Mouse (Mus musculus) liver, embryonic 11.5 days (tissue): ENCODE results near the gene Olfr1440. TPM values are rescaled to one million over a fixed set of nuclear protein-coding genes. Genes with fewer than 3 reads are reported as not detected.

Experiments used
- polyA plus RNA-seq: library from polyadenylated mRNA; unstranded; fragments of >200 nt; fragmentation: Nextera tagmentation; extraction: Ambion mirVana; gene quantifications from 2 replicates; pipeline ENCODE4 v1.2.1, GENCODE M21; 2014

Gene Olfr1440
- polyA plus RNA-seq, 1 experiment from 2014 or later, result not detected

Other genes with a start within 250 kb of the Olfr1440 start
- gene Olfr1555-ps1, start 217.2 kb upstream of the Olfr1440 start, polyA plus RNA-seq, result not detected in 2 replicates
- gene Olfr1431, start 186.6 kb upstream of the Olfr1440 start, polyA plus RNA-seq, result not detected in 2 replicates
- gene Olfr1432, start 154.7 kb upstream of the Olfr1440 start, polyA plus RNA-seq, result not detected in 2 replicates
- gene Olfr262, start 145.6 kb upstream of the Olfr1440 start, polyA plus RNA-seq, result not detected in 2 replicates
- gene Olfr235, start 126.2 kb upstream of the Olfr1440 start, polyA plus RNA-seq, result not detected in 2 replicates
- gene Olfr1434, start 107.4 kb upstream of the Olfr1440 start, polyA plus RNA-seq, result not detected in 2 replicates
- not detected in 2 replicates for gene Olfr1436, start 88.1 kb upstream of the Olfr1440 start, polyA plus RNA-seq
- not detected in 2 replicates for gene Olfr1437, start 62.2 kb upstream of the Olfr1440 start, polyA plus RNA-seq
- gene Olfr1438-ps1, start 51.4 kb upstream of the Olfr1440 start, polyA plus RNA-seq, result not detected in 2 replicates
- gene Olfr1441, start 30.2 kb downstream of the Olfr1440 start, polyA plus RNA-seq, result not detected in 2 replicates
- not detected in 2 replicates for gene Pfpl, start 40.6 kb downstream of the Olfr1440 start, polyA plus RNA-seq
- 0.81 and 1.2 TPM in 2 replicates for gene Mpeg1, start 73.5 kb downstream of the Olfr1440 start, polyA plus RNA-seq
- 3.8 and 4.9 TPM in 2 replicates for gene Dtx4, start 114.2 kb downstream of the Olfr1440 start, polyA plus RNA-seq
- gene Fam111a, start 158.5 kb downstream of the Olfr1440 start, polyA plus RNA-seq, result 44.8 and 47.7 TPM in 2 replicates
- gene Gm4952, start 212.7 kb downstream of the Olfr1440 start, polyA plus RNA-seq, result 0.23 and 0.78 TPM in 2 replicates
- gene Glyat, start 246.0 kb downstream of the Olfr1440 start, polyA plus RNA-seq, result not detected in 2 replicates